Mouse (Mus musculus): Measurements from ENCODE around the gene Fam184b. TPM values are rescaled to one million over a fixed set of nuclear protein-coding genes. Genes with fewer than 3 reads are reported as not detected.

Gene Fam184b
- polyA plus RNA-seq, 1 experiment from 2014 or later: 1.1 TPM

DNA sequence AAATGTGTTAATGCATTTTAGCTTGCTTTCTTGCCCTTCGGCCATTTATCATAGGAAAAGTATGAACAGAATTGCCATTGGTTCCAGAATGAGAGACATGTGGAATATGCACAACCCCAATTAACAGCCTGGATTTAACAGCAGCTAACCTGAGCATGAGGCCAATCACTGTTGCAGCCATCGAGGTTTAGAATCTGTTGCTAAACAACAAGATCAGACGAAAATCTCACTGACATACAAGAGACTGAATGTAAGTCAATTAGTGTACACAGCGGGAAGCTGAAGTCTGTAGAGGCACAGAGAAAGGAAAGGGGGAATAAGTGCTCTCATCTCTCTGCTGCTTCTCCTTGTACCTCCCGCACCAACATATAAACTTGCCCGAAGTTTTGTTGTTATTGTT is 46.1 kb downstream of the Fam184b start:
- Histone ChIP-seq H3K9me3 (no peaks in the 10 kb centered on the region), H3K4me3 (no peak overlapping the region), H3K36me3 (no peaks in the 10 kb centered on the region), H3K4me2 (no peak overlapping the region), H3K9ac (no peak overlapping the region), H3K27ac (no peak overlapping the region), H3K4me1 (no peaks in the 10 kb centered on the region), H3K27me3 (no peaks in the 10 kb centered on the region)
- no peak for ATAC-seq (ENCODE audit: insufficient number of reproducible peaks, insufficient read depth, low FRiP score, low TSS enrichment, low read depth)
- whole genome bisulfite sequencing: 78% methylated on average over 6 of the region's 6 CpGs

DNA sequence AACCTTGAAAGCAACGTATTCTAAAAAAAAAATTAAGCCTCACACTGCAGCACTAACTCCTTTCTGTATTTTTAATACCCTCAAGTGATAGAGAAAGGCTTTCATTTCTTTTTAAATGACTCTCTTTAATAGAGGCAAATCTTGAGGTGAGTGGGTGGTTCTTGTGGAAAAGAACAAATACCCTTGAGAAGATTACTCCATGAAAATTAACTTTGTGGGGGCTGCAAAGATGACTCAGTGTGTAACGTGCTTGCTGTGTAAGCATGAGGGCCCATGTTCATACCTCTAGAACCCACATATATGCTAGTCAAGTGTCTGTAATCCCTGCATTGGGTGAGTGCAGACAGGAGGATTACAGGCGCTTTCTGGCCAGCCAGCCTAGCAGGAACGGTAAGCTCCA is 49.3 kb downstream of the Fam184b start:
- no peak for ATAC-seq (ENCODE audit: insufficient number of reproducible peaks, insufficient read depth, low FRiP score, low TSS enrichment, low read depth)
- Histone ChIP-seq H3K4me3 (no peak overlapping the region), H3K27me3 (no peaks in the 10 kb centered on the region), H3K9ac (no peak overlapping the region), H3K36me3 (no peaks in the 10 kb centered on the region), H3K4me2 (no peak overlapping the region), H3K9me3 (peaks cover 4% of the 10 kb centered on the region), H3K27ac (no peak overlapping the region), H3K4me1 (no peaks in the 10 kb centered on the region)
- 83% methylated on average over 4 of the region's 4 CpGs for WGBS

DNA sequence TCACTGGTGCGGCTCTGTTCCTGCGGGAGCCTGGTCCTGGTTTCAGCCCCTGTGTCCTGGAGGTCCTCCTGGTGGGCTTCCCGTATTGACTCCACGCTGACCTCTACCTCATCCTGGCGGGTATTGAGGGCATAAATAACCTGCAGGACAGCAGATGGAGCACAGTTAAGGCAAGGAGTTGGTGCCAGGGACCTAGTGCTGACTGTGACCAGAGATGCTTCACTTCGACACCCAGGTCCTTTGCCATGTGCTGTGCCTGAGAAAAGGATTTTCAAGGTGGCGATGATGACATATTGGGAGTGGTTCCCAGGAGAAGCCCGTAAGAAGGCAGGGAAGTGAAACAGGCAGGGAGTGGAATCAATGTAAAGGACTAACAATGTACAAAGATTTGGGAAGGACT is 54.8 kb downstream of the Fam184b start:
- H3K9me3 ChIP-seq: peaks cover 4% of the 10 kb centered on the region
- H3K4me2 ChIP-seq: no peak overlapping the region
- no peak overlapping the region for H3K4me3 ChIP-seq
- ATAC-seq (ENCODE audit: insufficient number of reproducible peaks, insufficient read depth, low FRiP score, low TSS enrichment, low read depth): no peak
- H3K27me3 ChIP-seq: no peaks in the 10 kb centered on the region
- 80% methylated on average over 8 of the region's 8 CpGs for WGBS
- no peaks in the 10 kb centered on the region for H3K4me1 ChIP-seq
- H3K27ac ChIP-seq: no peak overlapping the region
- H3K36me3 ChIP-seq: no peaks in the 10 kb centered on the region
- no peak overlapping the region for H3K9ac ChIP-seq

- H3K4me3 ChIP-seq: no peak overlapping the region
- no peaks in the 10 kb centered on the region for H3K27me3 ChIP-seq
- WGBS: 74% methylated on average over 10 of the region's 10 CpGs
- no peaks in the 10 kb centered on the region for H3K36me3 ChIP-seq
- no peaks in the 10 kb centered on the region for H3K4me1 ChIP-seq
- no peak overlapping the region for H3K9ac ChIP-seq
- no peak overlapping the region for H3K4me2 ChIP-seq
- no peaks in the 10 kb centered on the region for H3K9me3 ChIP-seq
- no peak overlapping the region for H3K27ac ChIP-seq
- no peak for ATAC-seq (ENCODE audit: insufficient number of reproducible peaks, insufficient read depth, low FRiP score, low TSS enrichment, low read depth)
Observed at GRCm38 (mm10) chr5:45580279-45580678, 59.1 kb downstream of the Fam184b start.

DNA sequence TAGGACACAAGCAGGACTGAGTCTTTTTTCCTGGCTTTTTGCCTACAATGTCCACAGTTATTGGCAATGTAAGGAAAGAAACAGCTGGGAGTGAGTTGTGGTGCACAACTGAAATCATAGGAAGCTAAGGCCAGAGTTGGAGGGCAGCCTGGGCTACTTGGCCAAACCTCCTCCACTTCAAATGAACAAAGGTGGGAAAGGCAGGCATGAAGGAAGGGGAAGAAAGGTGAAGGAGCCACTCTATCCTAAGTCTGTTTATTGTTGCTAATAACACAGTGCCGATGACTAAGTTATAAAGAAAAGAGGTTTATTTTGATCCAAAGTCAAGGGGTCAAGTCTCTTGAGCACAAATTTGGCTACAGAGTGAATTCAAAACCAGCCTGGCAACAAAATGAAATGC is 62.0 kb downstream of the Fam184b start:
- Histone ChIP-seq H3K27ac (no peak overlapping the region), H3K9ac (no peak overlapping the region), H3K4me3 (no peak overlapping the region), H3K4me2 (no peak overlapping the region), H3K36me3 (no peaks in the 10 kb centered on the region), H3K9me3 (no peaks in the 10 kb centered on the region), H3K27me3 (no peaks in the 10 kb centered on the region), H3K4me1 (no peaks in the 10 kb centered on the region)
- WGBS: 89% methylated on average over 1 of the region's 1 CpGs
- no peak for ATAC-seq (ENCODE audit: insufficient number of reproducible peaks, insufficient read depth, low FRiP score, low TSS enrichment, low read depth)

DNA sequence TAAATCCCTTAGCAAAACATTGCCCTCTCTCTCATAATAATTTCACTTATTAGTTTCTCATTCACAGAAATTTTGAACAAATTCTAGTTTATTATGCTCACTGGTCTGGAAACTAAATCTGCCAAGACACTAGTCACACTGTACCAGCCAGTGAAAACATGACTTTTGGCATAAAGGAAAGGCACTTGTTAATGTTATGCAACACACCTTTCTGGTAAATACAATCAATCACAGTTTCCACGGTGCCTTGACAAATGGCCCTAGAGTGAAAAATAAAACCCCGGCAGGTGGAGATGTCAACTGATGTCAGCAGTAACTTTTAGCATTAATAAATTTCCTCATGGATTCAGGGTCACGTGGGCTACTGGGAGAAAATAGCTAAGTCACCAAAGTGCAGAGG is 62.7 kb downstream of the Fam184b start:
- Histone ChIP-seq H3K36me3 (no peaks in the 10 kb centered on the region), H3K4me2 (no peak overlapping the region), H3K4me1 (no peaks in the 10 kb centered on the region), H3K27me3 (no peaks in the 10 kb centered on the region), H3K9me3 (no peaks in the 10 kb centered on the region), H3K9ac (no peak overlapping the region), H3K4me3 (no peak overlapping the region), H3K27ac (no peak overlapping the region)
- ATAC-seq (ENCODE audit: insufficient number of reproducible peaks, insufficient read depth, low FRiP score, low TSS enrichment, low read depth): no peak
- WGBS: 76% methylated on average over 3 of the region's 3 CpGs

GRCm38 (mm10) chr5:45572816-45573215 is 66.6 kb downstream of the Fam184b start:
- H3K9me3 ChIP-seq: no peaks in the 10 kb centered on the region
- H3K27me3 ChIP-seq: no peaks in the 10 kb centered on the region
- H3K36me3 ChIP-seq: no peaks in the 10 kb centered on the region
- ATAC-seq (ENCODE audit: insufficient number of reproducible peaks, insufficient read depth, low FRiP score, low TSS enrichment, low read depth): no peak
- WGBS: 40% methylated on average over 5 of the region's 5 CpGs
- H3K4me3 ChIP-seq: no peak overlapping the region
- H3K9ac ChIP-seq: no peak overlapping the region
- no peak overlapping the region for H3K4me2 ChIP-seq
- H3K27ac ChIP-seq: no peak overlapping the region
- H3K4me1 ChIP-seq: no peaks in the 10 kb centered on the region

DNA sequence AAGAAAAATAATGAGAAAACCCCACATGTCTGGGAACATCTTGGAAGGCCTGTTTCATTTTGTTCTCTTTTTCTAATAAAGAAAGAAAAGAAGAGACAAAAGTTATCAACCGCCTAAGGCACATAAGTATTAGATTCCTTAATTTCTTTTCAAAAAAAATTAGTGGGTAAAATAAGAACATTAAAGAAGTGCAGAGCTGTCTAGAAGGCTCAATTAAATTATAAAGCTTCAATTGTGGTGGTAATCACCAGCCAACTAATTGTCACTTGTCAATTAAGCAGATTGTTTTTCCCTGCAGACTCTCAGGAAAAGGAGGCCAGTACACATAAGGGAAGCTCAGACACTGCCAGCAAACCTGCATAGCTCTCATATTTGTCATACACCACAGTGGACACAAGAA is 73.6 kb downstream of the Fam184b start:
- Histone ChIP-seq H3K4me1 (no peaks in the 10 kb centered on the region), H3K9me3 (no peaks in the 10 kb centered on the region), H3K4me2 (no peak overlapping the region), H3K27ac (no peak overlapping the region), H3K27me3 (no peaks in the 10 kb centered on the region), H3K36me3 (no peaks in the 10 kb centered on the region), H3K9ac (no peak overlapping the region), H3K4me3 (no peak overlapping the region)
- no peak for ATAC-seq (ENCODE audit: insufficient number of reproducible peaks, insufficient read depth, low FRiP score, low TSS enrichment, low read depth)
- 89% methylated on average over 1 of the region's 1 CpGs for WGBS

- Histone ChIP-seq H3K27ac (no peak overlapping the region), H3K36me3 (no peaks in the 10 kb centered on the region), H3K27me3 (no peaks in the 10 kb centered on the region), H3K4me3 (no peak overlapping the region), H3K4me2 (no peak overlapping the region), H3K9ac (no peak overlapping the region), H3K4me1 (no peaks in the 10 kb centered on the region), H3K9me3 (no peaks in the 10 kb centered on the region)
- no peak for ATAC-seq (ENCODE audit: insufficient number of reproducible peaks, insufficient read depth, low FRiP score, low TSS enrichment, low read depth)
- 54% methylated on average over 6 of the region's 6 CpGs for WGBS
Observed at GRCm38 (mm10) chr5:45564054-45564453, 75.4 kb downstream of the Fam184b start.

DNA sequence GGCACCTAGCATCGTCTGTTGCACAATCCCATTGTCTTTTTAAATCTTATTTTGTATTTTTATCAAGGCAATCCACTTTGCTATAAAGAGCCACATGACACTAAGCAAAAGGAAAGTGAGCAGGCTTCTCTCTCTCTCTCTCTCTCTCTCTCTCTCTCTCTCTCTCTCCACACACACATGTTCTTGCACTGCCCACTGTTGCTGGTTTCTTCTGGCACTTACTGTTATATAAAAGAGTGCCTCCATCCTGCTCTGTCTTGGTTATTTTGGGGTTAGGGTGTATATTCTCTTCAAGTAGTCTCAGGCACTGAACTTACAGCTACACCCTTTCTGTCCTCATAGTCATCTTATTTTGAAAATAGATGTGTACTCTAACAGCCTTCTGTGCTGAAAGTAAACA is 89.8 kb downstream of the Fam184b start:
- Histone ChIP-seq H3K27ac (no peak overlapping the region), H3K4me3 (no peak overlapping the region), H3K9ac (no peak overlapping the region), H3K4me2 (no peak overlapping the region), H3K27me3 (no peaks in the 10 kb centered on the region), H3K36me3 (no peaks in the 10 kb centered on the region), H3K4me1 (no peaks in the 10 kb centered on the region), H3K9me3 (no peaks in the 10 kb centered on the region)
- 88% methylated on average over 1 of the region's 1 CpGs for whole genome bisulfite sequencing
- no peak for ATAC-seq (ENCODE audit: insufficient number of reproducible peaks, insufficient read depth, low FRiP score, low TSS enrichment, low read depth)

GRCm38 (mm10) chr5:45543374-45543773 is 96.0 kb downstream of the Fam184b start:
- Histone ChIP-seq H3K27ac (no peak overlapping the region), H3K27me3 (no peaks in the 10 kb centered on the region), H3K9ac (no peak overlapping the region), H3K4me2 (no peak overlapping the region), H3K4me3 (no peak overlapping the region), H3K4me1 (peaks cover 6% of the 10 kb centered on the region; the same call in 1 of the 2 replicates), H3K9me3 (no peaks in the 10 kb centered on the region), H3K36me3 (no peaks in the 10 kb centered on the region)
- no peak for ATAC-seq (ENCODE audit: insufficient number of reproducible peaks, insufficient read depth, low FRiP score, low TSS enrichment, low read depth)
- 13% methylated on average over 5 of the region's 5 CpGs for WGBS

DNA sequence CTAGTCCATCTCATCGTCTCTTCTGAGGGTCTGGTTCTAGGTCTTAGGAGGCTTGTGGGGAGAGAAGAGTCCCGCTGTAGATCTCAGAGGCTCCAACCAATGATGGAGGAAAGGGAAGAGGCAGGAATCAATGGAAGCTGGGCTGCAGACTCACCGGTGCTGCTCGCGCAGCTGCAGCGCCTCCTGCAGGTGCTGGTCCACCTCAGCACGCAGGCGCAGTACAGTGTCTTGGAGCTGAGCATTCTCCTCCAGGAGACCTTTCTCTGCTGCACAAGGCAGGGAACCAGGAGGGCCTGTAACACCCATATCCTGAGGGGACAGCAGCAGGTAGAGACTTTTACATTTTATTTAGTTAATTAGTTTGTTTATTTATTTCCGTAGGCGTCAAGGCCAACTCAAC is 99.9 kb downstream of the Fam184b start:
- no peaks in the 10 kb centered on the region; the same call in 1 of the 2 replicates for H3K27me3 ChIP-seq
- no peaks in the 10 kb centered on the region for H3K9me3 ChIP-seq
- peaks cover 6% of the 10 kb centered on the region; the same call in 1 of the 2 replicates for H3K4me1 ChIP-seq
- WGBS: 58% methylated on average over 10 of the region's 10 CpGs
- no peak overlapping the region for H3K9ac ChIP-seq
- H3K36me3 ChIP-seq: no peaks in the 10 kb centered on the region
- H3K4me3 ChIP-seq: no peak overlapping the region
- no peak overlapping the region for H3K27ac ChIP-seq
- no peak for ATAC-seq (ENCODE audit: insufficient number of reproducible peaks, insufficient read depth, low FRiP score, low TSS enrichment, low read depth)
- H3K4me2 ChIP-seq: no peak overlapping the region

DNA sequence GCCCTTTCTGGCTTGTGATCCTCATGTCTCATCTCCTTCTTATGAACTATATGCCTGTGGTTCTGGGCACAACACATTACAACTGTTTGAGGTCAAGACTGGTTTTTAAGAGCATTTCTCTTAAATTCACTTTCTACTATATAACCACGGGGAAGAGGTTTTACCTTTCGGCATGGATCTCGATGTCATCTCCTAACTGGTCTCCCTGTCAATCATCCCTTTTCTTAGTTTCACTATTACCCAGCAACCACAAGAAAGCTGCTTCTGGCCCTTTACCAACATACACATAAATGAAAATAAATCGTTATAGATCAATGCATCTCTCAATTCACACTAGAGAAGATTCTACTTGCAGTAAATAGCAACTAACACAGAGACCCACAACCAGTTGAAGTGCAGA is 104.2 kb downstream of the Fam184b start:
- no peak for ATAC-seq (ENCODE audit: insufficient number of reproducible peaks, insufficient read depth, low FRiP score, low TSS enrichment, low read depth)
- Histone ChIP-seq H3K36me3 (peaks cover 15% of the 10 kb centered on the region), H3K27ac (no peak overlapping the region), H3K4me2 (no peak overlapping the region), H3K4me3 (no peak overlapping the region), H3K27me3 (no peaks in the 10 kb centered on the region; the same call in 1 of the 2 replicates), H3K4me1 (0 out of 2 replicates have a peak, but pooled peaks cover 3% of the 10 kb centered on the region), H3K9ac (no peak overlapping the region), H3K9me3 (no peaks in the 10 kb centered on the region)
- 64% methylated on average over 4 of the region's 4 CpGs for WGBS
